Mouse (Mus musculus): ENCODE measurements around the gene Hsf5. TPM values are rescaled to one million over a fixed set of nuclear protein-coding genes. Genes with fewer than 3 reads are reported as not detected.

Gene Hsf5
- polyA plus RNA-seq, 1 experiment from 2014 or later = 0.04 TPM

GRCm38 (mm10) chr11:87589605-87590004, 27.4 kb upstream of the Hsf5 start:
- ChIA-PET CTCF (interaction anchor here (1.0 to 2.3 kb wide), 3 partner anchors 9 to 19 kb away, joined by 4 to 7 read pairs (median 4); no protein-coding TSS in a partner anchor), POLR2A (interaction anchor here (3.6 kb wide), 1 partner anchor 10 kb away, joined by 42 read pairs; no protein-coding TSS in a partner anchor)
- TF ChIP-seq CTCF (IDR thresholded peaks at IDR 0.05) = no peak

GRCm38 (mm10) chr11:87590841-87591525, 26.0 kb upstream of the Hsf5 start:
- no peak for ATAC-seq
- ChIA-PET POLR2A (interaction anchor here (0.6 to 3.6 kb wide), 6 partner anchors 11 to 582 kb away, joined by 3 to 42 read pairs (median 3); no protein-coding TSS in a partner anchor), CTCF (interaction anchor here (0.7 to 2.3 kb wide), 5 partner anchors 8 to 34 kb away, joined by 3 to 7 read pairs (median 3); no protein-coding TSS in a partner anchor)
- in situ Hi-C loops (cut with MboI; ENCODE audit: low pct_unique_long_range_greater_than_20kb) = no loop called here
- TF ChIP-seq CTCF (IDR thresholded peaks at IDR 0.05) = no peak
- DNase-seq (ENCODE audit: low read depth, low spot score) = no peak
- no peaks in the 10 kb centered on the region for H3K27me3 ChIP-seq

More at GRCm38 (mm10) chr11:87589605-87590004, 27.4 kb upstream of the Hsf5 start:
- in situ Hi-C loops (cut with MboI; ENCODE audit: low pct_unique_long_range_greater_than_20kb) = no loop called here
- ATAC-seq (no peak), DNase-seq (ENCODE audit: low read depth, low spot score) (no peak)
- H3K27me3 ChIP-seq = no peaks in the 10 kb centered on the region

- POLR2A ChIA-PET = interaction anchor here (0.6 to 3.6 kb wide), 6 partner anchors 12 to 582 kb away, joined by 3 to 42 read pairs (median 3); no protein-coding TSS in a partner anchor
Measured at GRCm38 (mm10) chr11:87591526-87592353, 25.2 kb upstream of the Hsf5 start, which contains the start of gene Mtmr4. TSS of gene Mtmr4 (plus strand) at chr11:87592162.

GRCm38 (mm10) chr11:87592354-87592695, 24.6 kb upstream of the Hsf5 start:
- no peak for TF ChIP-seq CTCF (IDR thresholded peaks at IDR 0.05)
- DNase-seq (ENCODE audit: low read depth, low spot score) = no peak
- POLR2A ChIA-PET = interaction anchor here (2.7 to 3.6 kb wide), 2 partner anchors 13 to 14 kb away, joined by 17 to 42 read pairs; no protein-coding TSS in a partner anchor
- no peaks in the 10 kb centered on the region for H3K27me3 ChIP-seq
- in situ Hi-C loops (cut with MboI; ENCODE audit: low pct_unique_long_range_greater_than_20kb) = no loop called here
- ATAC-seq = no peak
- CTCF ChIA-PET = interaction anchor here (1.3 kb wide), 1 partner anchor 9 kb away, joined by 3 read pairs; no protein-coding TSS in a partner anchor

More at GRCm38 (mm10) chr11:87591526-87592353, 25.2 kb upstream of the Hsf5 start, which contains the start of gene Mtmr4:
- DNase-seq (ENCODE audit: low read depth, low spot score) (peak; percentile 94), ATAC-seq (peak; percentile 89)
- H3K27me3 ChIP-seq = no peaks in the 10 kb centered on the region
- CTCF ChIA-PET = interaction anchor here (0.7 to 2.3 kb wide), 3 partner anchors 9 to 31 kb away, joined by 3 to 7 read pairs (median 3); no protein-coding TSS in a partner anchor
- TF ChIP-seq CTCF (IDR thresholded peaks at IDR 0.05) = no peak
- in situ Hi-C loops (cut with MboI; ENCODE audit: low pct_unique_long_range_greater_than_20kb) = no loop called here

- ChIA-PET CTCF (interaction anchor here (0.6 to 1.4 kb wide), 2 partner anchors 19 to 31 kb away, joined by 3 read pairs; no protein-coding TSS in a partner anchor), POLR2A (interaction anchor here (0.7 to 2.7 kb wide), 4 partner anchors 14 to 258 kb away, joined by 3 to 17 read pairs (median 5); no protein-coding TSS in a partner anchor)
- DNase-seq (ENCODE audit: low read depth, low spot score) (no peak), ATAC-seq (no peak)
- TF ChIP-seq CTCF (IDR thresholded peaks at IDR 0.05) = no peak
- in situ Hi-C loops (cut with MboI; ENCODE audit: low pct_unique_long_range_greater_than_20kb) = no loop called here
- no peaks in the 10 kb centered on the region for H3K27me3 ChIP-seq
Measured at GRCm38 (mm10) chr11:87592713-87593598, 24.0 kb upstream of the Hsf5 start.

- in situ Hi-C loops (cut with MboI; ENCODE audit: low pct_unique_long_range_greater_than_20kb) = no loop called here
- H3K27me3 ChIP-seq = no peaks in the 10 kb centered on the region
- TF ChIP-seq CTCF (IDR thresholded peaks at IDR 0.05) = no peak
- POLR2A ChIA-PET = interaction anchor here (1.0 to 2.7 kb wide), 5 partner anchors 9 to 18 kb away, joined by 3 to 17 read pairs (median 4); no protein-coding TSS in a partner anchor
- ATAC-seq (peak; percentile 45), DNase-seq (ENCODE audit: low read depth, low spot score) (no peak)
- CTCF ChIA-PET = interaction anchor here (0.7 kb wide), 1 partner anchor 10 kb away, joined by 3 read pairs; no protein-coding TSS in a partner anchor
Measured at GRCm38 (mm10) chr11:87595327-87595841, 21.6 kb upstream of the Hsf5 start.

GRCm38 (mm10) chr11:87595976-87596375, 21.0 kb upstream of the Hsf5 start:
- DNase-seq (ENCODE audit: low read depth, low spot score) (no peak), ATAC-seq (no peak)
- no peak for TF ChIP-seq CTCF (IDR thresholded peaks at IDR 0.05)
- CTCF ChIA-PET = interaction anchor here (0.7 kb wide), 1 partner anchor 9 kb away, joined by 3 read pairs; no protein-coding TSS in a partner anchor
- H3K27me3 ChIP-seq = no peaks in the 10 kb centered on the region
- POLR2A ChIA-PET = interaction anchor here (1.0 to 1.6 kb wide), 4 partner anchors 8 to 19 kb away, joined by 3 to 7 read pairs (median 4); no protein-coding TSS in a partner anchor
- in situ Hi-C loops (cut with MboI; ENCODE audit: low pct_unique_long_range_greater_than_20kb) = no loop called here

- in situ Hi-C loops (cut with MboI; ENCODE audit: low pct_unique_long_range_greater_than_20kb) = no loop called here
- CTCF ChIA-PET = no interaction called here
- DNase-seq (ENCODE audit: low read depth, low spot score) = no peak
- H3K27me3 ChIP-seq = no peaks in the 10 kb centered on the region
- POLR2A ChIA-PET = interaction anchor here (1.0 to 1.6 kb wide), 2 partner anchors 17 to 19 kb away, joined by 3 to 7 read pairs; no protein-coding TSS in a partner anchor
- no peak for TF ChIP-seq CTCF (IDR thresholded peaks at IDR 0.05)
- no peak for ATAC-seq
Measured at GRCm38 (mm10) chr11:87596492-87596891, 20.5 kb upstream of the Hsf5 start.

GRCm38 (mm10) chr11:87597061-87597460, 19.9 kb upstream of the Hsf5 start:
- no peak for TF ChIP-seq CTCF (IDR thresholded peaks at IDR 0.05)
- DNase-seq (ENCODE audit: low read depth, low spot score) (no peak), ATAC-seq (no peak)
- in situ Hi-C loops (cut with MboI; ENCODE audit: low pct_unique_long_range_greater_than_20kb) = no loop called here
- H3K27me3 ChIP-seq = no peaks in the 10 kb centered on the region
- ChIA-PET POLR2A (no interaction called here), CTCF (no interaction called here)
